Mouse (Mus musculus) adrenal gland, adult 18-20 months (tissue): ENCODE data around the gene Hapln4. TPM values are rescaled to one million over a fixed set of nuclear protein-coding genes. Genes with fewer than 3 reads are reported as not detected.

Experiments
- DNase-seq, 2 experiments: peaks; one replicate each; pipeline ENCODE4 v3.0.0; 2021 to 2022; ENCODE audit warnings: low spot score in 2 of 2
- total RNA-seq, 2 experiments: library from RNA; stranded (reverse); gene quantifications; 1 replicate in 1 of 2; 2 replicates in 1 of 2; pipeline ENCODE4 v1.2.3; 2021

Hapln4 gene
- total RNA-seq, 2 experiments from 2014 or later = 0.83 to 3.0 TPM

- no peak for DNase-seq
These were observed 16.0 kb downstream of the Hapln4 start for GRCm38 (mm10) chr8:70099276-70099675.

GRCm38 (mm10) chr8:70100241-70100640, 17.0 kb downstream of the Hapln4 start:
- DNase-seq = no peak

GRCm38 (mm10) chr8:70104506-70104905, 21.2 kb downstream of the Hapln4 start:
- DNase-seq = no peak

- no peak for DNase-seq
These were observed 21.7 kb downstream of the Hapln4 start for GRCm38 (mm10) chr8:70104922-70105321.

GRCm38 (mm10) chr8:70110451-70110850, 27.2 kb downstream of the Hapln4 start:
- DNase-seq = no peak

- DNase-seq = no peak
These were observed 28.0 kb downstream of the Hapln4 start for GRCm38 (mm10) chr8:70111192-70111795.

GRCm38 (mm10) chr8:70112401-70113016, 29.3 kb downstream of the Hapln4 start:
- no peak for DNase-seq

- DNase-seq = no peak
These were observed 31.2 kb downstream of the Hapln4 start for GRCm38 (mm10) chr8:70114488-70114887.

GRCm38 (mm10) chr8:70114892-70115291, 31.6 kb downstream of the Hapln4 start:
- DNase-seq = no peak

GRCm38 (mm10) chr8:70117611-70118010, 34.4 kb downstream of the Hapln4 start:
- DNase-seq = no peak

GRCm38 (mm10) chr8:70118726-70119700, 35.8 kb downstream of the Hapln4 start:
- no peak for DNase-seq

GRCm38 (mm10) chr8:70120667-70121066, 37.4 kb downstream of the Hapln4 start, which contains the start of gene Ncan:
Ncan (minus strand) TSS chr8:70120873.
- peak; percentile 45 to 46 for DNase-seq

GRCm38 (mm10) chr8:70122863-70123262, 39.6 kb downstream of the Hapln4 start:
- DNase-seq = no peak

- DNase-seq = no peak
These were observed 41.7 kb downstream of the Hapln4 start for GRCm38 (mm10) chr8:70124992-70125391.

- DNase-seq = no peak
These were observed 45.2 kb downstream of the Hapln4 start for GRCm38 (mm10) chr8:70128435-70128834.

- DNase-seq = no peak
These were observed 46.2 kb downstream of the Hapln4 start for GRCm38 (mm10) chr8:70129309-70129952.

GRCm38 (mm10) chr8:70130066-70130465, 46.8 kb downstream of the Hapln4 start:
- no peak for DNase-seq

- peak; percentile 72 to 76 for DNase-seq
These were observed 48.1 kb downstream of the Hapln4 start, which contains the start of gene Nr2c2ap for GRCm38 (mm10) chr8:70131166-70131883. Nr2c2ap (plus strand) TSS chr8:70131333.

GRCm38 (mm10) chr8:70134086-70134485, 50.8 kb downstream of the Hapln4 start:
- no peak for DNase-seq

GRCm38 (mm10) chr8:70134931-70135330, 51.7 kb downstream of the Hapln4 start:
- DNase-seq = no peak
